Mouse (Mus musculus) stomach, embryonic 14.5 days (tissue): ENCODE measurements around the gene Pik3r5. TPM values are rescaled to one million over a fixed set of nuclear protein-coding genes. Genes with fewer than 3 reads are reported as not detected.

Source experiments
- ATAC-seq: fragments of 200-750 bp; cut with Nextera tagmentation; 2 replicates; pipeline ENCODE4 v1.8.0; 2017; ENCODE audit warnings: low read depth, moderate TSS enrichment; ENCODE audit not compliant: insufficient number of reproducible peaks, insufficient read depth, low FRiP score
- H3K27ac ChIP-seq: fragments of 300-500 bp; sonication (generic); 2 replicates; pipeline ENCODE4 v1.5.1; 2014; ENCODE audit warnings: mild to moderate bottlenecking, low read length, moderate library complexity, mixed read lengths
- H3K27me3 ChIP-seq: fragments of 300-500 bp; sonication (generic); 2 replicates; pipeline ENCODE4 v1.6.1; 2014; ENCODE audit warnings: low read length, control low read depth, mixed read lengths; ENCODE audit not compliant: control insufficient read depth, insufficient read depth
- H3K36me3 ChIP-seq: fragments of 300-500 bp; sonication (generic); 2 replicates; pipeline ENCODE4 v1.6.1; 2014; ENCODE audit warnings: mild to moderate bottlenecking, control low read depth, low read length, moderate library complexity, mixed read lengths; ENCODE audit not compliant: control insufficient read depth, insufficient read depth
- H3K4me1 ChIP-seq: fragments of 300-500 bp; sonication (generic); 2 replicates; pipeline ENCODE4 v1.6.1; 2014; ENCODE audit warnings: low read length, control low read depth, mixed read lengths; ENCODE audit not compliant: control insufficient read depth, insufficient read depth
- H3K4me2 ChIP-seq: fragments of 300-500 bp; sonication (generic); replicated peaks from 2 replicates; pipeline ENCODE4 v1.6.1; 2014; ENCODE audit warnings: low read depth, low read length, control low read depth
- H3K4me3 ChIP-seq: fragments of 300-500 bp; sonication (generic); 2 replicates; pipeline ENCODE4 v1.5.1; 2014; ENCODE audit warnings: low read depth, low read length, control low read depth
- H3K9ac ChIP-seq: fragments of 300-500 bp; sonication (generic); replicated peaks from 2 replicates; pipeline ENCODE4 v1.6.1; 2014; ENCODE audit warnings: low read depth, mild to moderate bottlenecking, control low read depth, low read length, moderate library complexity, mixed read lengths
- H3K9me3 ChIP-seq: fragments of 300-500 bp; sonication (generic); 2 replicates; pipeline ENCODE4 v1.6.1; 2016; ENCODE audit warnings: low read depth, low read length, control low read depth; ENCODE audit not compliant: control insufficient read depth
- WGBS: fragments of 180-500 bp; shearing (Covaris S2); extraction: QIAGEN DNeasy Blood & Tissue Kit; methylation state at CpG from one replicate; pipeline ENCODE4 v1.1.7; 2014; 5-methylcytosine and 5-hydroxymethylcytosine counted together
- polyA plus RNA-seq: library from polyadenylated mRNA; unstranded; fragments of >200 nt; fragmentation: Nextera tagmentation; extraction: Ambion mirVana; gene quantifications from 2 replicates; pipeline ENCODE4 v1.2.1, GENCODE M21; 2014

Gene Pik3r5
- polyA plus RNA-seq, 1 experiment from 2014 or later = 1.3 TPM

DNA sequence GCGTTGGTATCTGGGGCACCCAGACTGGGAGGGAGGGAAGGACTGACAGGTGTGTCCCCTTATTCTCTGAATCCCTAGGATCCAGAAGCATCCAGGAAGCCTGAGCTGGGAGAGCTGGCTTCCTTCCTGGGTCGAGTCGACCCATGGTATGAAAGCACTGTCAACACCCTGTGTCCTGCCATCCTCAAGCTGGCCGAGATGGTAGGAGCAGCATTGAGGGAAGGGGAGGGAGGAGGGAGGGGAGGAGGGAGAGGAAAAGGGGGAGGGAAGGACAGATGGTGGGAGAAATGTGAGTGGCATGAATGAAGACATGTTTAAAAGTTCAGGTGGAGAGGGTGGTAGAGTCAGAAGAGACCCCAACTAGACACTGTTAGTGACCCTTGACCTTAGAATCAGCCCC lies 104.1 kb downstream of the Pik3r5 start:
- H3K27ac ChIP-seq = no peak overlapping the region
- no peaks in the 10 kb centered on the region for H3K4me1 ChIP-seq
- 62% methylated on average over 4 of the region's 4 CpGs for WGBS
- H3K36me3 ChIP-seq = no peaks in the 10 kb centered on the region
- no peaks in the 10 kb centered on the region for H3K9me3 ChIP-seq
- H3K4me2 ChIP-seq = no peak overlapping the region
- no peaks in the 10 kb centered on the region for H3K27me3 ChIP-seq
- no peak overlapping the region for H3K9ac ChIP-seq
- H3K4me3 ChIP-seq = no peak overlapping the region
- no peak for ATAC-seq

GRCm38 (mm10) chr11:68536465-68536864 lies 104.5 kb downstream of the Pik3r5 start:
- Histone ChIP-seq H3K27me3 (no peaks in the 10 kb centered on the region), H3K36me3 (no peaks in the 10 kb centered on the region), H3K9ac (no peak overlapping the region), H3K4me1 (no peaks in the 10 kb centered on the region), H3K9me3 (no peaks in the 10 kb centered on the region), H3K27ac (no peak overlapping the region), H3K4me3 (no peak overlapping the region), H3K4me2 (no peak overlapping the region)
- ATAC-seq = no peak
- 29% methylated on average over 4 of the region's 4 CpGs for WGBS

GRCm38 (mm10) chr11:68539621-68540020 lies 107.7 kb downstream of the Pik3r5 start:
- no peaks in the 10 kb centered on the region for H3K4me1 ChIP-seq
- no peak overlapping the region for H3K4me2 ChIP-seq
- H3K27ac ChIP-seq = no peak overlapping the region
- 53% methylated on average over 5 of the region's 5 CpGs for WGBS
- no peaks in the 10 kb centered on the region for H3K36me3 ChIP-seq
- no peak overlapping the region for H3K4me3 ChIP-seq
- no peaks in the 10 kb centered on the region for H3K27me3 ChIP-seq
- no peak overlapping the region for H3K9ac ChIP-seq
- ATAC-seq = no peak
- H3K9me3 ChIP-seq = no peaks in the 10 kb centered on the region

DNA sequence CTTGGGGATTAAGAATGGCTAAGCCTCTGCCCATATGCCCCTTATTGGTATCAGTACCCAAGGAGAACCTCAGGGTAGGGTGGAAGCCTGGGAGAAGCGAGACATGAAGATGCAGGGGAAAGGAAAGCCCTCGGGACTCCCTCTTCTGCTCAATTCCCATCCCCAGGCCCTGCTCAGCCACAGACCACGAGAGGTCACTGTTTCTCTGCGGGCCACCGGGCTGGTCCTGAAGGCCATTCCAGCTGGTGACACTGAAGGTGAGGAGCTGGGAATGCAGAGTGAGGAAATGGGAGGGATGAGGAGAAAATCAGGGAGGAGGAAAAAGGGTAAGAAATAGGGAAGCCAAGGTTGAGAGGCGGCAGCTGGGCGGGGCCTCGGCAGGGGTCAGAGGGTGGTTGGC lies 112.6 kb downstream of the Pik3r5 start:
- ATAC-seq = no peak

GRCm38 (mm10) chr11:68545172-68545571 lies 113.3 kb downstream of the Pik3r5 start:
- Histone ChIP-seq H3K9me3 (no peaks in the 10 kb centered on the region), H3K9ac (no peak overlapping the region), H3K27me3 (no peaks in the 10 kb centered on the region), H3K4me2 (no peak overlapping the region), H3K4me3 (no peak overlapping the region), H3K27ac (no peak overlapping the region), H3K4me1 (no peaks in the 10 kb centered on the region), H3K36me3 (no peaks in the 10 kb centered on the region)
- ATAC-seq = no peak
- 59% methylated on average over 7 of the region's 7 CpGs for WGBS

More for the DNA sequence above, 112.6 kb downstream of the Pik3r5 start:
- Histone ChIP-seq H3K9me3 (no peaks in the 10 kb centered on the region), H3K4me1 (no peaks in the 10 kb centered on the region), H3K4me3 (no peak overlapping the region), H3K36me3 (no peaks in the 10 kb centered on the region), H3K27ac (no peak overlapping the region), H3K27me3 (no peaks in the 10 kb centered on the region), H3K9ac (no peak overlapping the region), H3K4me2 (no peak overlapping the region)
- 7% methylated on average over 8 of the region's 8 CpGs for WGBS

DNA sequence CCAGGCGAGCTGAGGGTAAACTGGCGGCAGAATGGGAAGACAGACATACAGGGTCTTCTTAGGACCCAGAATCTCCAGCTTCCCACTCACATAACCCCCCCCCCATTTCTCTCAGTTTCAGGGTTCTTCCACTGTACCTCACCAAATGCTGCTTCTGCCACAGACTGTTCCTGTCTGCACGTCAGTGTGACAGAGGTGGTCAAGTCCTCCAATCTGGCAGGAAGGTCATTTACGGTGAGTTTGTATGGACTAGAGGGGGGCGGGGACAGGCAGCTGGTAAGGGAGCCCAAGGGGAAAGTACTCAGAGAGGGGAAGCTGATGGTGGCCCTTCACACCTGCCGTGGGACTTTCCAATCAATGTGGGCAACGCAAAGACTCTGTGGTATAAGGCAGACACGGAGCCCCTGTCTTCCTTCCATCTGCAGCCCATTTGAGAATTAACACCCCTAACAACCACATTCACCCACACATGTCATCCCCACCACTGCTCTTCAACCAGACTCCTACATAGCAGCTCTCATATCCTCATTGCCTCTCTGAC lies 113.8 kb downstream of the Pik3r5 start:
- Histone ChIP-seq H3K4me3 (no peak overlapping the region), H3K27me3 (no peaks in the 10 kb centered on the region), H3K9ac (no peak overlapping the region), H3K4me1 (no peaks in the 10 kb centered on the region), H3K27ac (no peak overlapping the region), H3K36me3 (no peaks in the 10 kb centered on the region), H3K4me2 (no peak overlapping the region), H3K9me3 (no peaks in the 10 kb centered on the region)
- WGBS = 78% methylated on average over 8 of the region's 8 CpGs
- no peak for ATAC-seq

Other genes with a start within 250 kb of the Pik3r5 start
- 8.7 and 10.9 TPM in 2 replicates for gene Ntn1, start 31.3 kb upstream of the Pik3r5 start, polyA plus RNA-seq
- 4.1 and 4.9 TPM in 2 replicates for gene Pik3r6, start 70.9 kb downstream of the Pik3r5 start, polyA plus RNA-seq
- gene Mfsd6l, start 124.1 kb downstream of the Pik3r5 start, polyA plus RNA-seq = 1.3 and 1.4 TPM in 2 replicates
- 0.34 TPM in 1 of 2 replicates, not detected in the other for gene Ccdc42, start 154.9 kb downstream of the Pik3r5 start, polyA plus RNA-seq